Mouse (Mus musculus): ENCODE measurements around the gene Tmem164.

Gene Tmem164

GRCm38 (mm10) chrX:142748574-142748973 lies 67.4 kb downstream of the Tmem164 start:
- DNase-seq (ENCODE audit: extremely low spot score) = no peak

DNA sequence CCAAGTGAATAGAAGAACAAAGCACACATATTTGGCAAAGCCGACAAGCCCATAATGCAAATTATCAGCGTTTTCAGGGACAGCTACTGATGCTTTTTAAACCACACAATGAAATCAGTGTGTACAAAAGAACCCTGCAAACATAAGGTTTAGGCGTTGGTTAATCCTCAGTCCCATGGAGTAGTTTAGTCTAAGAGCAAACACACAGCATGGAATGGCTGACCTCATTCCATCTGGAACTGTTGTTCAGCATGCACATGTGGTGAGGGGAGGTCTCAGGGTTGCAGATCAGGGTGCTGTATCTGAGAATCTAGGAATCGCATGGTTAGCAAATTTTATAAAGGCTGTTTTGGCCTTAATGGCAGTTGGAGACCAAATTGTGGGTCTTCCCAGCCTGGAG lies 69.6 kb downstream of the Tmem164 start:
- DNase-seq (ENCODE audit: extremely low spot score) = no peak

DNA sequence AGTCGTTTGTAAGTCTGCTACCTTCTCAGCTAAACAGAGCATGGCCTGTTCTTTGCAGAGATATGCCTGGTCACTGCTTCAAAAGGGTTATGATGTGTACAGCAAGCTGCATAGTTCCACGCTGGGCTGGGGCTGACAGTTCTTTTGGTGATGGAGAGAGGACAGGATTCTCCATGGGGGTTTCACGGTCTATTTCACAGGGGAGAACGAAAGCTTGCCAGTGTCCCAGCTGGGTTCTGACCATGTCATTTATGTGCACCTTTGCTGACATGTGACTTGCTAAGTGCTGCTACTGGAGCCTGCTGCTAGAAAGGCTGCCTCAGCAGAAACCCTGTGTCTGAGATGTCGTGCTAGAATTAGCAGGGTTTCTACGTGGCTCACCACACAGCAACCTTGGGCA lies 74.3 kb downstream of the Tmem164 start:
- DNase-seq (ENCODE audit: extremely low spot score) = no peak

DNA sequence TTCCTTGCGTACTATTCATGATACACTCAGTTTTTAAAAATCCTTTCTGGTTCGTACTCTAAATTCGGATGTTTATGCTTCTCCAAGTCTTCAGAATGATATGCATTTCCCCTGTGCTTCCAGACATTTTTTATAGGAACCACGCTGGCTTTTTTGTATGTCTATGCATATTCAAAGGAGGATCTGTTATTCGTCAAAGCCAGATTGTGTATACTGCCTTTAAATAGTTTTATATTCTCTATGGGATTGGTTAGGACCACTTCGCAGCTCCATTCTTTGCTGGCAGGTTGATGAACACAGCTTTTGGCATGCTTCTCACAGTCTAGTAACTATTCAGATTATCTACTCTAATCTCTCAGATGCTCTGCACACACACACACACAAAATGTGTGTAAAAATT lies 79.2 kb downstream of the Tmem164 start:
- DNase-seq (ENCODE audit: extremely low spot score) = no peak

DNA sequence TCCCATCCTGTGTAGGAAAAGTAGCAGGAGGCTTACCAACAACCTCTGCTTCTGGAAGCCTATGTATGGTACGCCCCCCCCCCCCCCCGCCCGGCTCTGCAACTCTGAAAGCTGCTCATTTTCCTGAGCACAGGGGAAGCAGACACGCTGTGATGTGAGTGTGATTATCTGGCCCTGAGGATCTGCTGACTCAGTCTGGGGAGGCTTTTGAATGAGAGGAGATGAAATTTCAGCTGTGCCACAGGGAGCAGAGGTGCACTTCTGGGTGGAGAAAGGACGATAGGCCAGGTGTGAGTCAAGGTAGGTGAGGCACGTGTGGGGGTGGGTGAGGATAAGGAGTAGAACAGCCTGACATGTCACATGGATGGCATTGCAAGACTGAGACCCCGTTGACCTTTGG lies 82.1 kb downstream of the Tmem164 start:
- no peak for DNase-seq (ENCODE audit: extremely low spot score)

DNA sequence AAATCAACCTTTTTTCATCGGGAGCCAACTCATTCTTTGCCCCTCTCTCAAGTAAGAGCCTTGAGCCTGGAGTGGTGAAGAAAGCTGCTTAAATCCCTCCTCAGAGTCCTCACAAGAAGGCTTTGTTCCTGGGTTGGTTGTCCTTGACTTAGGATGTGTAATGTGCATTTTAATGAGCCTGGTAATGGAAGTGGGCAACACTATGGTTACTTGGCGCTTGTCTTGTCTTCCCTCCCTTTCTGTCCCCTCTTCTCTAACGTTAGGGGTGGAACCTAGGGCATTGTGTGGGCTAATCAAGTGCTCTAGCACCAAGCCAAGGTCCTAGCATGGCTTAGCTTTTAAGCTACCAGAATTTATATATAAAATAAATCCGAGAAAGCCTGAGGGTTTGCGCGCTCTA lies 88.5 kb downstream of the Tmem164 start:
- no peak for DNase-seq (ENCODE audit: extremely low spot score)

- DNase-seq (ENCODE audit: extremely low spot score) = no peak
These were observed 92.5 kb downstream of the Tmem164 start for GRCm38 (mm10) chrX:142773658-142774057.

DNA sequence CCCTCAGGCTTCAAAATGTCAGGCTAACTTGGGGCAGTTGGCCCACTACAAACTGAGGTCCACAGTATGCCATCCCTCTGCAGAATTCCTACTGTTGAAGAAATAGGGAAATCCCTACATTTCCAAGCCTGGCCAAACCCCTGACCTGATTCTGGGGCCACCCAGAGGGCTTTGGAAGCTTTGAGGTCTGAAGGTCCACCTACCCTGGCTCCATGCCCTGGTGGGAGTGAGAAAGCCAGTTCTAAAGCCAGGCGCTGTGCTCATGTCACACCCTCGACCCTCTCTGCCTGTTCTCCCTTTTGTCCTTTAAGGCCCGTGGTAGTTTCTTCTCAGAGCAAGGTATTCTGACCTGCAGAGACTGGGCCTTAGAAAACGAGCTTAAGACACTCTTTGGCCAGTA lies 94.9 kb downstream of the Tmem164 start:
- no peak for DNase-seq (ENCODE audit: extremely low spot score)

DNA sequence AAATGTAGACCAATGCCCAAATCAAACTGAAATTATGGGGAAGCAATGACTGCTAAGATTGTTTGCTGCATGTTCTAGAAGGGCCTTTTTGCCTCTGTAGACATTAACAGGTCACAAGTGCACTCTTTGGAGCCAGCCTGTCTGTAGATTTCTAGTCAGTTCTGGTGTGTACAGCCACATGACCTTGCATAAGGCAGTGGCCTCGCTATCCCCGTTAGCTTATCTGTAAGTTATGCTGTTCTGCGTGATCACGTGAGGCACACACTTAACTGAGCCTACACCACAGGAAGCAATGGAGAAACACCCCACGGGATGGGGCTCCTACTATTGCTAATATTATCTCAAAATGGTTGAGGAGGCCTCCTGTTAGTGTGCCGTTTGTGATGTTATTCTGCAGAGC lies 97.4 kb downstream of the Tmem164 start:
- no peak for DNase-seq (ENCODE audit: extremely low spot score)

GRCm38 (mm10) chrX:142786160-142787052 lies 105.2 kb downstream of the Tmem164 start:
- DNase-seq (ENCODE audit: extremely low spot score) = no peak

- no peak for DNase-seq (ENCODE audit: extremely low spot score)
These were observed 111.0 kb downstream of the Tmem164 start for GRCm38 (mm10) chrX:142792185-142792584.

DNA sequence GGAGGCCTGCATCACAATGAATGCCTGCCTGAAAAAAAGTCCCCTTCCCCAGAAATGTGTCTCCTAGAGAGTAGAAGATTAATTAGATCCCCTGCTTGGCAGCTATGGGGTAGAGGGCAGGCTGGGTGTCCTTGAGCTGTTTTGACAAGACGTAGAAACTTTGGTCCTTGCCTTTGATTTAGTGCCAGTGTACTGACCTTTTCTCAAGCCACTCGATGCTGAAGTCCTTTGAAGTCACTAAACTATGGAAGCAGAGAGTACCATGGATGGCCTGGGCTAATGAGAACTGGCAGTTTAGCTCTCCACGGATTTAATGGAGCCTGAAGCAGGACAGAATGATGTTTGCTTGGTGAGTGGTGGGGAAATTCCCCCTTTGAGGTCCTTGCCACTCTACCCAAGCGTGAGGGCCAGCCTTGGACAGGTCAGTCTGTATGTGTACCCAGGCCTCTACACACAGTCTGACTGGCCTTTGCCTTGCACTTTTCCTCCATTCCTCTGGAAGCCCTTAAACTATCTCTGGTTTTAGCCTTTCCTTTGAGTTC lies 112.9 kb downstream of the Tmem164 start:
- no peak for DNase-seq (ENCODE audit: extremely low spot score)

- DNase-seq (ENCODE audit: extremely low spot score) = no peak
These were observed 123.4 kb downstream of the Tmem164 start for GRCm38 (mm10) chrX:142804596-142804995.

- DNase-seq (ENCODE audit: extremely low spot score) = no peak
These were observed 124.9 kb downstream of the Tmem164 start for GRCm38 (mm10) chrX:142806126-142806525.

- DNase-seq (ENCODE audit: extremely low spot score) = no peak
These were observed 125.4 kb downstream of the Tmem164 start for GRCm38 (mm10) chrX:142806620-142807061.

DNA sequence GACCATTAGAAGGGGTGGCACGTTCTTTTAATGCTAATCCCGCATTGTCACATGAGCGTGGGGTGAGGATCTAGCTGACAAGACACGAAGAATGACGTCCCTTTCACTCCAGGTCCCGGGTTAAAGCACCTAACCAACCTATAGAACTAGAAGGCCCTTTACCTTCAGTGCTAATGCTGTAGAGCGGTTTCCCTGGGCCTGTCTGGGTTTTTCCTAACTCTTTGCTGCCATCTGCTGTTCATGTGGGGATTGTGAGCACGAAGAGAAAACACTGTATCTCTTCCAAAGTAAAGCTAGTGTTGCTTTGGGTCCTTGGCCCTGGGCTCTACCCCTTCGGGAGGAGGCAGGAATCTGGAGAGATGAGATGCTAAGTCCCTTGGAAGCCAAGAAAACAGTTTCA lies 127.2 kb downstream of the Tmem164 start:
- peak; percentile 38 for DNase-seq (ENCODE audit: extremely low spot score)

- DNase-seq (ENCODE audit: extremely low spot score) = no peak
These were observed 131.9 kb downstream of the Tmem164 start for GRCm38 (mm10) chrX:142813146-142813545.

GRCm38 (mm10) chrX:142818057-142818682 lies 137.0 kb downstream of the Tmem164 start:
- peak; percentile 34 for DNase-seq (ENCODE audit: extremely low spot score)

- DNase-seq (ENCODE audit: extremely low spot score) = no peak
These were observed 140.0 kb downstream of the Tmem164 start for GRCm38 (mm10) chrX:142821239-142821638.

DNA sequence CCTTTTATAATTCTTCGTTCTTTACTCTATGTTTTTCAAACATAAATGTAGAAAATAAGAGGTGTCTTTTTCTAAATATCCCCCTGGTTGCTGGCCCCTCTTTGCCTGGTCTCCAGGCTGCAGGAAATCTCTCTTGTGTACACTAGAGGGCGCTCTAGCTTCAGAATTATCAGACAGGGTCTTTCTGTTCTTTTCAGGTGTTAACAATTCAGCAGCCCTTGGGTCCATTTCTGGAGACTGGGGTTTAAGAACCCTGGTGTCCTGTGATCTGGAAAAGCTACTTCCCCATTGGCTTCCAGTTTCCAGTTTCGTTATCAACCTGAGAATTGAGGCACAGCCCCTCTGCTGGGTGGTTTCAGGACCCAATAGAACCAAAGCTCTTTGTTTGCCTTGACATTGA lies 140.6 kb downstream of the Tmem164 start:
- DNase-seq (ENCODE audit: extremely low spot score) = no peak

- no peak for DNase-seq (ENCODE audit: extremely low spot score)
These were observed 144.1 kb downstream of the Tmem164 start for GRCm38 (mm10) chrX:142825309-142825708.

DNA sequence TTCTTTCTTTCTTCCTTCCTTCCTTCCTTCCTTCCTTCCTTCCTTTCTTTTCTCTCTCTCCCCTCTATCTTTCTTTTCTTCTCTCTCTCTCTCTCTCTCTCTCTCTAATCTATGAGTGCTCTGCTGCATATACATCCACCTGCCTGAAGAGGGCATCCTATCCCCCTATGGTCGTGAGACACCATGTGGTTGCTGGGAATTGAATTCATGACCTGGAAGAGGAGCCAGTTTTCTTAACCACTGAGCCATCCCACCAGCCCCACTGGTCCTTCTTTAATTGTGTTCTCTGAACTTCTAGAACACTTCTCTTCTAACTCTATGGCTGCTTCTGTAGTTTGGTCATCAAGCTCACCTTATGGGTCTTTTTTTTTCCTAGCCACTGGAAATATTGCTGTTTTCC lies 146.4 kb downstream of the Tmem164 start:
- no peak for DNase-seq (ENCODE audit: extremely low spot score)
